Mouse (Mus musculus) heart, embryonic 15.5 days (tissue): ENCODE measurements at regions not wholly inside any gene's neighbourhood (a gene's known extent, or its start where the extent isn't known, plus 50 kb on each side); places are given as distances from the start of the nearest gene placed in this dataset.

ENCODE experiments used
- ATAC-seq: fragments of 200-750 bp; cut with Nextera tagmentation; replicated peaks from 2 replicates; pipeline ENCODE4 v1.8.0; 2017; ENCODE audit warnings: low read depth, moderate TSS enrichment; ENCODE audit not compliant: insufficient number of reproducible peaks, insufficient read depth, low FRiP score
- H3K27ac ChIP-seq: fragments of 300-500 bp; sonication (generic); 2 replicates; pipeline ENCODE4 v1.5.1; 2015; ENCODE audit warnings: mild to moderate bottlenecking, inconsistent platforms
- H3K27me3 ChIP-seq: fragments of 300-500 bp; sonication (generic); 2 replicates; pipeline ENCODE4 v1.6.1; 2015; ENCODE audit warnings: inconsistent platforms
- H3K36me3 ChIP-seq: fragments of 300-500 bp; sonication (generic); 2 replicates; pipeline ENCODE4 v1.6.1; 2015; ENCODE audit warnings: mild to moderate bottlenecking, inconsistent platforms
- H3K4me1 ChIP-seq: fragments of 300-500 bp; sonication (generic); replicated peaks from 2 replicates; pipeline ENCODE4 v1.6.1; 2015; ENCODE audit warnings: inconsistent platforms
- H3K4me2 ChIP-seq: fragments of 300-500 bp; sonication (generic); 2 replicates; pipeline ENCODE4 v1.6.1; 2015; ENCODE audit warnings: inconsistent platforms, mild to moderate bottlenecking, moderate library complexity
- H3K4me3 ChIP-seq: fragments of 300-500 bp; sonication (generic); 2 replicates; pipeline ENCODE4 v1.5.1; 2015; ENCODE audit warnings: mild to moderate bottlenecking, inconsistent platforms
- H3K9ac ChIP-seq: fragments of 300-500 bp; sonication (generic); 2 replicates; pipeline ENCODE4 v1.6.1; 2015; ENCODE audit warnings: mild to moderate bottlenecking, inconsistent platforms
- H3K9me3 ChIP-seq: fragments of 300-500 bp; sonication (generic); replicated peaks from 2 replicates; pipeline ENCODE4 v1.6.1; 2016; ENCODE audit warnings: inconsistent platforms
- WGBS: fragments of 180-500 bp; shearing (Covaris S2); methylation state at CpG from one replicate; pipeline ENCODE4 v1.1.7; 2015; ENCODE audit warnings: mixed read lengths; 5-methylcytosine and 5-hydroxymethylcytosine counted together

- Histone ChIP-seq H3K4me2 (no peak overlapping the region), H3K4me1 (no peaks in the 10 kb centered on the region), H3K27ac (no peak overlapping the region), H3K36me3 (no peaks in the 10 kb centered on the region), H3K9ac (no peak overlapping the region), H3K9me3 (no peaks in the 10 kb centered on the region), H3K27me3 (no peaks in the 10 kb centered on the region), H3K4me3 (no peak overlapping the region)
- 85% methylated on average over 21 of the region's 21 CpGs for WGBS
- no peak for ATAC-seq
Measured at GRCm38 (mm10) chr1:186858285-186858684, 108.9 kb upstream of the D1Pas1 start.

GRCm38 (mm10) chr1:186855474-186856036 is 106.4 kb upstream of the Rrp15 start:
- Histone ChIP-seq H3K27ac (no peak overlapping the region), H3K9me3 (no peaks in the 10 kb centered on the region), H3K4me2 (no peak overlapping the region), H3K4me3 (no peak overlapping the region), H3K9ac (no peak overlapping the region), H3K27me3 (no peaks in the 10 kb centered on the region), H3K4me1 (no peaks in the 10 kb centered on the region), H3K36me3 (no peaks in the 10 kb centered on the region)
- WGBS, result 69% methylated on average over 3 of the region's 3 CpGs
- no peak for ATAC-seq

GRCm38 (mm10) chr1:186845256-186845655 is 96.1 kb upstream of the Rrp15 start:
- Histone ChIP-seq H3K36me3 (no peaks in the 10 kb centered on the region), H3K9ac (no peak overlapping the region), H3K27ac (no peak overlapping the region), H3K4me1 (0 out of 2 replicates have a peak, but pooled peaks cover 2% of the 10 kb centered on the region), H3K4me3 (no peak overlapping the region), H3K4me2 (no peak overlapping the region), H3K9me3 (no peaks in the 10 kb centered on the region), H3K27me3 (no peaks in the 10 kb centered on the region)
- WGBS, result 82% methylated on average over 7 of the region's 7 CpGs
- no peak for ATAC-seq

GRCm38 (mm10) chr1:186833896-186834800 is 85.0 kb upstream of the Rrp15 start:
- ATAC-seq, result peak; percentile 22; the same call in 1 of the 2 replicates
- H3K9ac ChIP-seq, result peak overlapping the region; percentile 58
- H3K27me3 ChIP-seq, result 0 out of 2 replicates have a peak, but pooled peaks cover 7% of the 10 kb centered on the region
- H3K27ac ChIP-seq, result no peak overlapping the region
- peak overlapping the region; percentile 96 for H3K4me2 ChIP-seq
- no peaks in the 10 kb centered on the region for H3K9me3 ChIP-seq
- H3K4me1 ChIP-seq, result peaks cover 17% of the 10 kb centered on the region
- WGBS, result 2% methylated on average over 43 of the region's 43 CpGs
- peak overlapping the region; percentile 54 for H3K4me3 ChIP-seq
- H3K36me3 ChIP-seq, result no peaks in the 10 kb centered on the region

- H3K9ac ChIP-seq, result peak overlapping the region; percentile 58
- 0 out of 2 replicates have a peak, but pooled peaks cover 7% of the 10 kb centered on the region for H3K27me3 ChIP-seq
- no peaks in the 10 kb centered on the region for H3K9me3 ChIP-seq
- peak; percentile 35 for ATAC-seq
- H3K27ac ChIP-seq, result no peak overlapping the region
- H3K4me2 ChIP-seq, result peak overlapping the region; percentile 96
- H3K36me3 ChIP-seq, result no peaks in the 10 kb centered on the region
- peak overlapping the region; percentile 54 for H3K4me3 ChIP-seq
- WGBS, result 2% methylated on average over 17 of the region's 17 CpGs
- H3K4me1 ChIP-seq, result peaks cover 17% of the 10 kb centered on the region
Measured at GRCm38 (mm10) chr1:186833441-186833895, 84.3 kb upstream of the Rrp15 start.

- no peaks in the 10 kb centered on the region for H3K36me3 ChIP-seq
- no peak overlapping the region for H3K9ac ChIP-seq
- no peaks in the 10 kb centered on the region for H3K9me3 ChIP-seq
- no peak overlapping the region for H3K4me2 ChIP-seq
- H3K27ac ChIP-seq, result no peak overlapping the region
- H3K4me3 ChIP-seq, result no peak overlapping the region
- H3K27me3 ChIP-seq, result no peaks in the 10 kb centered on the region
- 22% methylated on average over 3 of the region's 3 CpGs for WGBS
- no peak for ATAC-seq
- peaks cover 3% of the 10 kb centered on the region for H3K4me1 ChIP-seq
Measured at GRCm38 (mm10) chr1:186827773-186828172, 78.6 kb upstream of the Rrp15 start.

- WGBS, result 62% methylated on average over 19 of the region's 19 CpGs
- no peak overlapping the region for H3K4me3 ChIP-seq
- H3K4me1 ChIP-seq, result no peaks in the 10 kb centered on the region
- no peak overlapping the region for H3K4me2 ChIP-seq
- H3K9ac ChIP-seq, result no peak overlapping the region
- no peak for ATAC-seq
- no peaks in the 10 kb centered on the region for H3K9me3 ChIP-seq
- H3K27ac ChIP-seq, result no peak overlapping the region
- H3K27me3 ChIP-seq, result 0 out of 2 replicates have a peak, but pooled peaks cover 3% of the 10 kb centered on the region
- H3K36me3 ChIP-seq, result no peaks in the 10 kb centered on the region
Measured at GRCm38 (mm10) chr1:186808192-186808960, 59.2 kb upstream of the Rrp15 start.

- ATAC-seq, result no peak
- no peaks in the 10 kb centered on the region for H3K4me1 ChIP-seq
- H3K36me3 ChIP-seq, result no peaks in the 10 kb centered on the region
- no peak overlapping the region for H3K4me3 ChIP-seq
- H3K27ac ChIP-seq, result no peak overlapping the region
- WGBS, result 85% methylated on average over 5 of the region's 5 CpGs
- H3K9me3 ChIP-seq, result no peaks in the 10 kb centered on the region
- H3K27me3 ChIP-seq, result 0 out of 2 replicates have a peak, but pooled peaks cover 3% of the 10 kb centered on the region
- no peak overlapping the region for H3K9ac ChIP-seq
- H3K4me2 ChIP-seq, result no peak overlapping the region
Measured at GRCm38 (mm10) chr1:186804451-186804850, 55.3 kb upstream of the Rrp15 start.
